Mouse (Mus musculus) CD8-positive naive resting alpha-beta T cell, adult 2 months (primary cell): ENCODE data around the gene 2310022A10Rik.
A peak's percentile ranks its signal among the peaks of the same experiment; 100 is the strongest.

ENCODE experiments used
- DNase-seq, 2 experiments: peaks; one replicate each; pipeline ENCODE4 v3.0.0; 2022; ENCODE audit warnings: low read depth in 2 of 2, low spot score in 2 of 2

2310022A10Rik gene

GRCm38 (mm10) chr7:27552931-27553513 is at the start of gene 2310022A10Rik, which contains the start of gene Pld3:
2310022A10Rik (plus strand) TSS chr7:27553233.
Pld3 (minus strand) TSS chr7:27553218.
- DNase-seq: peak; percentile 94 to 95

GRCm38 (mm10) chr7:27506765-27507370 is 46.2 kb upstream of the 2310022A10Rik start:
- no peak for DNase-seq

- DNase-seq: peak; percentile 96 to 99
Observed at GRCm38 (mm10) chr7:27507711-27508647, 45.1 kb upstream of the 2310022A10Rik start.

- DNase-seq: peak; percentile 59 to 69
Observed at GRCm38 (mm10) chr7:27508648-27509005, 44.4 kb upstream of the 2310022A10Rik start.

GRCm38 (mm10) chr7:27510809-27511208 is 42.2 kb upstream of the 2310022A10Rik start:
- DNase-seq: no peak

- no peak for DNase-seq
Observed at GRCm38 (mm10) chr7:27514961-27515360, 38.1 kb upstream of the 2310022A10Rik start.

- DNase-seq: no peak
Observed at GRCm38 (mm10) chr7:27518314-27518713, 34.7 kb upstream of the 2310022A10Rik start.

- DNase-seq: no peak
Observed at GRCm38 (mm10) chr7:27520104-27520503, 32.9 kb upstream of the 2310022A10Rik start.

GRCm38 (mm10) chr7:27520599-27520998 is 32.4 kb upstream of the 2310022A10Rik start:
- no peak for DNase-seq

- no peak for DNase-seq
Observed at GRCm38 (mm10) chr7:27522967-27523366, 30.1 kb upstream of the 2310022A10Rik start, which contains the start of gene Hipk4. Hipk4 (plus strand) TSS chr7:27523267.

GRCm38 (mm10) chr7:27523805-27524204 is 29.2 kb upstream of the 2310022A10Rik start:
- no peak for DNase-seq

- DNase-seq: peak; percentile 61 to 69
Observed at GRCm38 (mm10) chr7:27526039-27526827, 26.8 kb upstream of the 2310022A10Rik start.

- no peak for DNase-seq
Observed at GRCm38 (mm10) chr7:27529070-27529469, 24.0 kb upstream of the 2310022A10Rik start.

- no peak for DNase-seq
Observed at GRCm38 (mm10) chr7:27530937-27531336, 22.1 kb upstream of the 2310022A10Rik start.

GRCm38 (mm10) chr7:27531707-27532106 is 21.3 kb upstream of the 2310022A10Rik start:
- no peak for DNase-seq

- no peak for DNase-seq
Observed at GRCm38 (mm10) chr7:27532480-27533050, 20.5 kb upstream of the 2310022A10Rik start.

GRCm38 (mm10) chr7:27535386-27535785 is 17.6 kb upstream of the 2310022A10Rik start:
- no peak for DNase-seq

- no peak for DNase-seq
Observed at GRCm38 (mm10) chr7:27536618-27537017, 16.4 kb upstream of the 2310022A10Rik start.

- no peak for DNase-seq
Observed at GRCm38 (mm10) chr7:27537998-27538397, 15.0 kb upstream of the 2310022A10Rik start.

- DNase-seq: no peak
Observed at GRCm38 (mm10) chr7:27538797-27539196, 14.2 kb upstream of the 2310022A10Rik start.

GRCm38 (mm10) chr7:27540521-27540920 is 12.5 kb upstream of the 2310022A10Rik start:
- DNase-seq: no peak
